Mouse (Mus musculus) kidney, adult 9 months (tissue): ENCODE data around the gene Mbd3.
A peak's percentile ranks its signal among the peaks of the same experiment; 100 is the strongest.

Experiments
- DNase-seq: peaks from one replicate; pipeline ENCODE4 v3.0.0; 2022

The Mbd3 gene

GRCm38 (mm10) chr10:80399191-80399972, at the start of gene Mbd3:
Mbd3 (minus strand) TSS chr10:80399550.
- DNase-seq = peak; percentile 100

GRCm38 (mm10) chr10:80445898-80446601, 46.7 kb upstream of the Mbd3 start:
- DNase-seq = peak; percentile 86

- DNase-seq = no peak
Measured at GRCm38 (mm10) chr10:80445052-80445451, 45.7 kb upstream of the Mbd3 start.

- no peak for DNase-seq
Measured at GRCm38 (mm10) chr10:80444339-80445045, 45.1 kb upstream of the Mbd3 start.

- no peak for DNase-seq
Measured at GRCm38 (mm10) chr10:80443575-80444278, 44.4 kb upstream of the Mbd3 start.

GRCm38 (mm10) chr10:80442989-80443388, 43.6 kb upstream of the Mbd3 start:
- DNase-seq = no peak

- no peak for DNase-seq
Measured at GRCm38 (mm10) chr10:80441598-80441997, 42.2 kb upstream of the Mbd3 start.

GRCm38 (mm10) chr10:80440031-80440430, 40.7 kb upstream of the Mbd3 start:
- no peak for DNase-seq

- DNase-seq = peak; percentile 20
Measured at GRCm38 (mm10) chr10:80437973-80438372, 38.6 kb upstream of the Mbd3 start.

GRCm38 (mm10) chr10:80436276-80436675, 36.9 kb upstream of the Mbd3 start:
- DNase-seq = peak; percentile 28

GRCm38 (mm10) chr10:80435764-80436163, 36.4 kb upstream of the Mbd3 start:
- no peak for DNase-seq

GRCm38 (mm10) chr10:80434823-80435222, 35.5 kb upstream of the Mbd3 start:
- DNase-seq = peak; percentile 21

GRCm38 (mm10) chr10:80434233-80434592, 34.9 kb upstream of the Mbd3 start:
- no peak for DNase-seq

GRCm38 (mm10) chr10:80433513-80434232, 34.3 kb upstream of the Mbd3 start, which contains the start of gene Tcf3:
Tcf3 (minus strand) TSS chr10:80433647.
- DNase-seq = peak; percentile 99

GRCm38 (mm10) chr10:80432936-80433512, 33.7 kb upstream of the Mbd3 start:
- DNase-seq = peak; percentile 27

GRCm38 (mm10) chr10:80432387-80432785, 33.0 kb upstream of the Mbd3 start:
- DNase-seq = no peak

- no peak for DNase-seq
Measured at GRCm38 (mm10) chr10:80431570-80432386, 32.4 kb upstream of the Mbd3 start.

- DNase-seq = no peak
Measured at GRCm38 (mm10) chr10:80430375-80430980, 31.1 kb upstream of the Mbd3 start.

- no peak for DNase-seq
Measured at GRCm38 (mm10) chr10:80429800-80430199, 30.4 kb upstream of the Mbd3 start.

GRCm38 (mm10) chr10:80425041-80425440, 25.7 kb upstream of the Mbd3 start:
- no peak for DNase-seq
